Mouse (Mus musculus): ENCODE measurements around the gene Gm16506. TPM values are rescaled to one million over a fixed set of nuclear protein-coding genes. Genes with fewer than 3 reads are reported as not detected.
"Not testable (repeated sequence)": the region's sequence is repeated elsewhere in the genome, so short reads cannot be mapped to it uniquely, and the experiment has no call there.

Gm16506 gene
- not detected in 2 replicates for polyA plus RNA-seq (2012; rRNA removed)

GRCm38 (mm10) chr14:43727385-43727784 is at the start of gene Gm16506:
Gm16506 (minus strand) TSS chr14:43727485.
- H3K27ac ChIP-seq (ENCODE audit: insufficient read depth, low read length); H3K4me1 ChIP-seq (ENCODE audit: control insufficient read depth, insufficient read depth, low read length); H3K27me3 ChIP-seq (ENCODE audit: control insufficient read depth, insufficient read depth, low read length); DNase-seq; H3K4me3 ChIP-seq (replicated peaks; ENCODE audit: insufficient read depth, low read depth, low read length): not testable (repeated sequence)
- 89% methylated on average over 3 of the region's 3 CpGs for WGBS

DNA sequence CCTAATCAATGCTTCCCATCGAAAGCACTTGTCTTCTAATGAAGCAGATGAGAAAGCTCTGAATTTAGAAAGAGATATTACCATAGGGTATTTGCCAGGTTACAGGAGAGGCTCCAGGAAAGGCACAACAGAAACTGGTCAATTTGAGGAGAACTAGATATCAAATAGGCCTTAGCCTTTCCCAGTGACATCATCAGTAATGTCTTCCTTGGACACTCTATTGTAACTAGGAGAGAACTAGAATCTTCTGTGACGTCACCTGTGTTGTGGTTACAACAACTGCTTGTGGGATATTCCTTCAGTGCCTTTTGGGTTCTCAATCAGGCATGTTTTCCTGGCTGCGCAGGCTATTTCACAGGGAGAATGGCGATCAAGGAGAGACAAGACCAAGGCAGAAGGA is 20.3 kb upstream of the Gm16506 start, which contains the start of gene Gm6526:
TSS of gene Gm6526 (plus strand) at position 301 of the 400 bp plus-strand sequence.
- WGBS, result 70% methylated on average over 4 of the region's 4 CpGs
- H3K4me3 ChIP-seq (replicated peaks; ENCODE audit: insufficient read depth, low read depth, low read length); H3K27ac ChIP-seq (ENCODE audit: insufficient read depth, low read length); H3K4me1 ChIP-seq (ENCODE audit: control insufficient read depth, insufficient read depth, low read length); H3K27me3 ChIP-seq (ENCODE audit: control insufficient read depth, insufficient read depth, low read length); DNase-seq: not testable (repeated sequence)

- H3K27ac ChIP-seq (ENCODE audit: insufficient read depth, low read length); H3K4me1 ChIP-seq (ENCODE audit: control insufficient read depth, insufficient read depth, low read length); H3K4me3 ChIP-seq (replicated peaks; ENCODE audit: insufficient read depth, low read depth, low read length); DNase-seq; H3K27me3 ChIP-seq (ENCODE audit: control insufficient read depth, insufficient read depth, low read length): not testable (repeated sequence)
- WGBS, result 84% methylated on average over 4 of the region's 4 CpGs
Observed at GRCm38 (mm10) chr14:43697621-43698020, 29.7 kb downstream of the Gm16506 start, which contains the start of gene Gm7324. Gm7324 (plus strand) TSS chr14:43697828.

- WGBS, result 83% methylated on average over 1 of the region's 2 CpGs
Observed at GRCm38 (mm10) chr14:43677099-43677498, 50.2 kb downstream of the Gm16506 start, which contains the start of gene Gm8165. Gm8165 (minus strand) TSS chr14:43677199.

More at GRCm38 (mm10) chr14:43677099-43677498, 50.2 kb downstream of the Gm16506 start, which contains the start of gene Gm8165:
- not testable (repeated sequence) for H3K27ac ChIP-seq (ENCODE audit: insufficient read depth, low read length); H3K4me3 ChIP-seq (replicated peaks; ENCODE audit: insufficient read depth, low read depth, low read length); DNase-seq; H3K4me1 ChIP-seq (ENCODE audit: control insufficient read depth, insufficient read depth, low read length); H3K27me3 ChIP-seq (ENCODE audit: control insufficient read depth, insufficient read depth, low read length)

Other genes starting within 250 kb of the Gm16506 start
- gene Gm5799, start 183.9 kb downstream of the Gm16506 start, polyA plus RNA-seq (2012; rRNA removed), result not detected in 2 replicates
- not detected in 2 replicates for gene Gm17654, start 148.3 kb downstream of the Gm16506 start, polyA plus RNA-seq (2012; rRNA removed)
- not detected in 2 replicates for gene Gm10375, start 119.5 kb downstream of the Gm16506 start, polyA plus RNA-seq (2012; rRNA removed)
- gene Gm8165, start 50.3 kb downstream of the Gm16506 start, polyA plus RNA-seq (2012; rRNA removed), result not detected in 2 replicates
- 0.10 and 0.46 TPM in 2 replicates for gene Gm7324, start 29.7 kb downstream of the Gm16506 start, polyA plus RNA-seq (2012; rRNA removed)
- gene Gm6526, start 20.4 kb upstream of the Gm16506 start, polyA plus RNA-seq (2012; rRNA removed), result not detected in 2 replicates
- not detected in 2 replicates for gene Gm8180, start 57.3 kb upstream of the Gm16506 start, polyA plus RNA-seq (2012; rRNA removed)
- not detected in 2 replicates for gene Ear1, start 148.0 kb upstream of the Gm16506 start, polyA plus RNA-seq (2012; rRNA removed)
- not detected in 2 replicates for gene Ear10, start 196.1 kb upstream of the Gm16506 start, polyA plus RNA-seq (2012; rRNA removed)
- 0.15 and 0.16 TPM in 2 replicates for gene Gm8113, start 197.9 kb upstream of the Gm16506 start, polyA plus RNA-seq (2012; rRNA removed)
- gene Ang5, start 229.6 kb upstream of the Gm16506 start, polyA plus RNA-seq (2012; rRNA removed), result not detected in 2 replicates